In the genomic region with DNA sequence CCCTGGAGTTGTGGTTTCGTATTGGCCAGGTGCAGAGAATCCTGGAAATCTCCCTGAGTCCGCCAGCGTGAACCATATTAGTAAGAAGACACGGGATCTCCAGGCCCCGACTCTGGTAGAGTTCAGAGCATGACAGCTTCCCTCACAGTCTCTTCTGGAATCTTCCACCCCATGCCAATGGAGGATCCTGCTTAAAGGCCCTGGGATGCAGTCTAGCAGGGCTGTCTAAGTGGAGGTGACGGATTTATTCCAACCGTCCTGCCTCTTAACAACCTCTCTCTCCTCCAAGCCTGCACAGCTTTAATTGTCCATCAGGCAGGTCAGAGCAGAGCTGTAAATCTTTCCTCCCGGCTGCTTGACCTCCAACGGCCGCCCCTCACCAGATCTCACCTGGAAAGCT, we compare ENCODE assay signal across 14 mouse cellular contexts. TPM values are rescaled to one million over a fixed set of nuclear protein-coding genes. Genes with fewer than 3 reads are reported as not detected.
A peak's percentile ranks its signal among the peaks of the same experiment; 100 is the strongest.
DNase-seq lines count a peak whose midpoint lies in the region; ATAC-seq and TF ChIP-seq lines count a peak whose summit lies in the region.
"Had no signal": no experiment of that assay in that cellular context is flagged by ENCODE, and none has a peak within 500 bp of the region (broad histone marks: within the 10 kb centered on the region; RNA-seq: fewer than 3 reads in every experiment).

No protein-coding gene starts in this region.

- DNase-seq in forebrain, embryonic 11.5 days (ENCODE audit: low spot score) = no peak
- DNase-seq in midbrain, postnatal 0 days (ENCODE audit: low spot score) = no peak
- no peak for DNase-seq in lung, adult 18-20 months
- DNase-seq in urinary bladder, postnatal 36 days (ENCODE audit: low spot score in 2 of 2) = no peak
- DNase-seq: adrenal gland, postnatal 10 days; lung, postnatal 4 days; right cerebral cortex, postnatal 25 days; thymus, postnatal 25 days had no signal

- peaks cover 21% of the 10 kb centered on the region for H3K27me3 ChIP-seq in forebrain, embryonic 12.5 days
- H3K27me3 ChIP-seq in forebrain, embryonic 11.5 days (ENCODE audit: control insufficient read depth, insufficient read depth, low read length) = no peaks in the 10 kb centered on the region
- H3K27me3 ChIP-seq in midbrain, embryonic 13.5 days = peaks cover 10% of the 10 kb centered on the region; the same call in 1 of the 2 replicates
- no peaks in the 10 kb centered on the region for H3K27me3 ChIP-seq in midbrain, postnatal 0 days (ENCODE audit: insufficient read depth, low read length)
- 0 out of 2 replicates have a peak, but pooled peaks cover 4% of the 10 kb centered on the region for H3K27me3 ChIP-seq in hindbrain, embryonic 12.5 days
- no peaks in the 10 kb centered on the region for H3K27me3 ChIP-seq in neural tube, embryonic 15.5 days (replicated peaks)

- no peak overlapping the region for H3K4me3 ChIP-seq in forebrain, embryonic 12.5 days (replicated peaks)
- H3K4me3 ChIP-seq in forebrain, embryonic 11.5 days (ENCODE audit: low read depth, low read length) = no peak overlapping the region
- H3K4me3 ChIP-seq in midbrain, embryonic 13.5 days (replicated peaks) = no peak overlapping the region
- no peak overlapping the region for H3K4me3 ChIP-seq in midbrain, postnatal 0 days (ENCODE audit: low read depth, low read length)
- H3K4me3 ChIP-seq in hindbrain, embryonic 12.5 days = no peak overlapping the region
- H3K4me3 ChIP-seq in neural tube, embryonic 15.5 days (replicated peaks) = no peak overlapping the region

- no peaks in the 10 kb centered on the region for H3K36me3 ChIP-seq in forebrain, embryonic 12.5 days (replicated peaks)
- no peaks in the 10 kb centered on the region for H3K36me3 ChIP-seq in forebrain, embryonic 11.5 days (ENCODE audit: control insufficient read depth, insufficient read depth, low read length)
- no peaks in the 10 kb centered on the region for H3K36me3 ChIP-seq in midbrain, embryonic 13.5 days
- H3K36me3 ChIP-seq in midbrain, postnatal 0 days (ENCODE audit: insufficient read depth, low read length) = no peaks in the 10 kb centered on the region
- H3K36me3 ChIP-seq in hindbrain, embryonic 12.5 days = no peaks in the 10 kb centered on the region
- H3K36me3 ChIP-seq in neural tube, embryonic 15.5 days = no peaks in the 10 kb centered on the region
- H3K36me3 ChIP-seq: G1E had no signal

- peak overlapping the region; percentile 80; the same call in 1 of the 2 replicates for H3K27ac ChIP-seq in forebrain, embryonic 12.5 days
- H3K27ac ChIP-seq in forebrain, embryonic 11.5 days (ENCODE audit: low read depth, low read length) = no peak overlapping the region
- 0 out of 2 replicates have a peak overlapping the region, but pooled peaks have one; percentile 75 for H3K27ac ChIP-seq in midbrain, embryonic 13.5 days
- no peak overlapping the region for H3K27ac ChIP-seq in midbrain, postnatal 0 days (ENCODE audit: low read depth, low read length)
- peak overlapping the region; percentile 75 for H3K27ac ChIP-seq in hindbrain, embryonic 12.5 days
- H3K27ac ChIP-seq in neural tube, embryonic 15.5 days (replicated peaks) = peak overlapping the region; percentile 78

- H3K4me1 ChIP-seq in forebrain, embryonic 12.5 days = peaks cover 46% of the 10 kb centered on the region
- H3K4me1 ChIP-seq in forebrain, embryonic 11.5 days (replicated peaks; ENCODE audit: control insufficient read depth, insufficient read depth, low read length) = peaks cover 14% of the 10 kb centered on the region; the same call in 1 of the 2 replicates
- peaks cover 59% of the 10 kb centered on the region for H3K4me1 ChIP-seq in midbrain, embryonic 13.5 days (replicated peaks)
- H3K4me1 ChIP-seq in midbrain, postnatal 0 days (ENCODE audit: insufficient read depth, low read length) = peaks cover 20% of the 10 kb centered on the region
- peaks cover 48% of the 10 kb centered on the region for H3K4me1 ChIP-seq in hindbrain, embryonic 12.5 days
- H3K4me1 ChIP-seq in neural tube, embryonic 15.5 days = peaks cover 67% of the 10 kb centered on the region

- no peak overlapping the region for H3K9ac ChIP-seq in forebrain, embryonic 12.5 days
- no peak overlapping the region for H3K9ac ChIP-seq in forebrain, embryonic 11.5 days (ENCODE audit: low read length)
- no peak overlapping the region for H3K9ac ChIP-seq in midbrain, embryonic 13.5 days (replicated peaks)
- no peak overlapping the region for H3K9ac ChIP-seq in midbrain, postnatal 0 days (replicated peaks; ENCODE audit: low read length, poor library complexity, severe bottlenecking)
- H3K9ac ChIP-seq in hindbrain, embryonic 12.5 days = no peak overlapping the region
- H3K9ac ChIP-seq in neural tube, embryonic 15.5 days (replicated peaks) = no peak overlapping the region

- no peak for TF ChIP-seq CTCF in midbrain, postnatal 0 days (IDR thresholded peaks at IDR 0.05)

- WGBS in forebrain, embryonic 12.5 days = 68% methylated on average over 10 of the region's 10 CpGs
- WGBS in forebrain, embryonic 11.5 days = 63% methylated on average over 10 of the region's 10 CpGs
- 60% methylated on average over 10 of the region's 10 CpGs for WGBS in midbrain, embryonic 13.5 days
- 58% methylated on average over 10 of the region's 10 CpGs for WGBS in midbrain, postnatal 0 days
- WGBS in hindbrain, embryonic 12.5 days = 59% methylated on average over 10 of the region's 10 CpGs
- 42% methylated on average over 10 of the region's 10 CpGs for WGBS in neural tube, embryonic 15.5 days

- ATAC-seq in forebrain, embryonic 12.5 days (ENCODE audit: low FRiP score) = no peak
- no peak for ATAC-seq in forebrain, embryonic 11.5 days (replicated peaks; ENCODE audit: low FRiP score)
- ATAC-seq in midbrain, embryonic 13.5 days = no peak
- ATAC-seq in midbrain, postnatal 0 days (ENCODE audit: low FRiP score) = no peak
- ATAC-seq in hindbrain, embryonic 12.5 days (ENCODE audit: low FRiP score) = no peak
- no peak for ATAC-seq in neural tube, embryonic 15.5 days (ENCODE audit: low FRiP score)

- H3K4me2 ChIP-seq in forebrain, embryonic 12.5 days = no peak overlapping the region
- H3K4me2 ChIP-seq in forebrain, embryonic 11.5 days (ENCODE audit: low read depth, low read length, severe bottlenecking) = no peak overlapping the region
- H3K4me2 ChIP-seq in midbrain, embryonic 13.5 days (replicated peaks) = no peak overlapping the region
- no peak overlapping the region for H3K4me2 ChIP-seq in midbrain, postnatal 0 days (ENCODE audit: low read depth, low read length, poor library complexity, severe bottlenecking)
- H3K4me2 ChIP-seq in hindbrain, embryonic 12.5 days (replicated peaks) = no peak overlapping the region
- H3K4me2 ChIP-seq in neural tube, embryonic 15.5 days = no peak overlapping the region

- no peaks in the 10 kb centered on the region for H3K9me3 ChIP-seq in forebrain, embryonic 12.5 days
- no peaks in the 10 kb centered on the region for H3K9me3 ChIP-seq in forebrain, embryonic 11.5 days (ENCODE audit: control insufficient read depth, low read length)
- H3K9me3 ChIP-seq in midbrain, embryonic 13.5 days = no peaks in the 10 kb centered on the region
- H3K9me3 ChIP-seq in midbrain, postnatal 0 days (ENCODE audit: low read length) = no peaks in the 10 kb centered on the region
- H3K9me3 ChIP-seq in hindbrain, embryonic 12.5 days (replicated peaks) = no peaks in the 10 kb centered on the region
- no peaks in the 10 kb centered on the region for H3K9me3 ChIP-seq in neural tube, embryonic 15.5 days (replicated peaks)

RNA-seq across cellular contexts. Expression of gene Rbfox3, which starts 13.2 kb away (rescaled TPM):
- polyA plus RNA-seq in forebrain, embryonic 12.5 days (2016; fragmentation: Nextera tagmentation; extraction: Ambion mirVana) = 17.0 and 19.6 TPM in 2 replicates
- polyA plus RNA-seq in forebrain, embryonic 11.5 days (2014; fragmentation: Nextera tagmentation; extraction: Ambion mirVana) = 6.9 and 8.8 TPM in 2 replicates
- polyA plus RNA-seq in midbrain, embryonic 13.5 days (2015; fragmentation: Nextera tagmentation; extraction: Ambion mirVana) = 28.2 and 29.9 TPM in 2 replicates
- total RNA-seq in midbrain, postnatal 0 days (2014; rRNA removed) = 41.2 and 60.3 TPM in 2 replicates
- 72.5 and 73.3 TPM in 2 replicates for polyA plus RNA-seq in midbrain, postnatal 0 days (2015; fragmentation: Nextera tagmentation; extraction: Ambion mirVana)
- polyA plus RNA-seq in hindbrain, embryonic 12.5 days (2016; fragmentation: Nextera tagmentation; extraction: Ambion mirVana) = 26.5 and 33.6 TPM in 2 replicates
- polyA plus RNA-seq in neural tube, embryonic 15.5 days (2015; fragmentation: Nextera tagmentation; extraction: Ambion mirVana) = 80.9 and 99.8 TPM in 2 replicates
- total RNA-seq: hematopoietic stem cell, adult 5-6 weeks had no signal
- polyA plus RNA-seq: G1E had no signal

Comparison
In these comparisons a context has a peak if more than half of its experiments do, and no peak if none do; other contexts are left out.
1. H3K27ac ChIP-seq: peak in forebrain, embryonic 12.5 days (single experiment), midbrain, embryonic 13.5 days (single experiment), hindbrain, embryonic 12.5 days (single experiment) and neural tube, embryonic 15.5 days (single experiment); none in forebrain, embryonic 11.5 days (single experiment) and midbrain, postnatal 0 days (single experiment).